Mouse (Mus musculus): ENCODE data around the gene Nck2.

DNA sequence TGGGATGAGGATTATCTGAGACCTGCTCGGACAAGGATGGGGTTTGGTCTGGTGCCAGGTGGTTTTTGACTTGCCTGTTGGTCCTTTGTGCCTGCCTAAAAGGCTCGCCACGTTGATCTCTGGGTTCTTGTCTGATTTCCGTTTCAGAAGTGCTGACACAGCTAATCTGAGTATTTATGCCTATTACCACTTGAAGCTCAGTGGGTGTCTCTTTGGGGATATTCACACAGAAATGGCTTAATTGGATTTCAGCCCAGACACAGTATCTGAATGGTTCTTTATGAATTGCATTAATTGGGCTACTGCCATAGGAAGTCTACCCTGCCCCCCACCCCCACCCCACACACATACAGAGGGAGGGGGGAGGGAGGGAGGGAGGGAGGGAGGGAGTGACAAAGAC is 59.9 kb downstream of the Nck2 start:
- no peak for TF ChIP-seq EP300 (IDR thresholded peaks at IDR 0.05; ENCODE audit: low read depth)
- no peak for TF ChIP-seq CTCF (IDR thresholded peaks at IDR 0.05; ENCODE audit: low read depth)
